Mouse (Mus musculus): ENCODE measurements at regions not wholly inside any gene's neighbourhood (a gene's known extent, or its start where the extent isn't known, plus 50 kb on each side); places are given as distances from the start of the nearest gene placed in this dataset.

- in situ Hi-C loops (cut with MboI, MseI) = no loop called here
Observed at GRCm38 (mm10) chrX:92981141-92981540, 305.1 kb upstream of the Arx start.

DNA sequence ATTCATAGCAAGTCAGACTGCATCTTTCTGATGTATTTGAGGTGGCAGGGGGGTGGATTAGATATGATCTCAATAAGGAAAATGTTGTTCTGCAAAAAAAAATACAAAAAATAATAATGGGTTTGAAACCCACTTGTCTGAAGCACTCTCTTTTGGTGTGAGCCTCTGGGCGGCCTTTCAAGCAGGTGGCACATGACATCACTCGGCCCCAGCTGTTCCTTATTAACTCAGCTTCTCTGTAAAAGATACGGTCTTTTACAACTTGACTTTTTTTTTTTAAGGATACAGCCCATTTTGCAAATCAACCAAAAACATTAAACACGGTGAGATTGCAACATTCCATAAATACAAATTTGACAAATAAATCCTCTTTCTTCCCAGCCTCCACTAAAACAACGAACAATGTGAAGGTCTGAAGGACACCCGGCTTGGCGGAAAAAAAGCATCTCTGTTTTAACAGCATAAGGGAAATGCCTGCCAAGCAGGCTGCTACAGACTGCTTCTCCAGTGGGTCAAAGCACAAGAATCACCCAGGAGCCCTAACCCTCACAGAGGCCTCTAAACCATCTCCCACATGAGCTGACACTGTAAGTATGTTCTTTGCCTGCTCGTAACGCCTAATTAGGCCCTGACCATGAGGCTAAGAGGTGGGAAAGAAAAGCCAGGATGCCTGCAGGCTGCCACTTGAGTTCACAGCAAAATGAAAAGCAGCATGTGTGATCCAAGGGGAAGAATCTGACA lies 283.8 kb upstream of the Arx start:
- in situ Hi-C loops (cut with MboI, MseI) = no loop called here

- in situ Hi-C loops (cut with MboI, MseI) = no loop called here
Observed at GRCm38 (mm10) chrX:93006681-93007080, 279.6 kb upstream of the Arx start.

- in situ Hi-C loops (cut with MboI, MseI) = no loop called here
Observed at GRCm38 (mm10) chrX:93011578-93011977, 274.7 kb upstream of the Arx start.

GRCm38 (mm10) chrX:93016391-93016790 lies 269.9 kb upstream of the Arx start:
- in situ Hi-C loops (cut with MboI, MseI) = no loop called here

DNA sequence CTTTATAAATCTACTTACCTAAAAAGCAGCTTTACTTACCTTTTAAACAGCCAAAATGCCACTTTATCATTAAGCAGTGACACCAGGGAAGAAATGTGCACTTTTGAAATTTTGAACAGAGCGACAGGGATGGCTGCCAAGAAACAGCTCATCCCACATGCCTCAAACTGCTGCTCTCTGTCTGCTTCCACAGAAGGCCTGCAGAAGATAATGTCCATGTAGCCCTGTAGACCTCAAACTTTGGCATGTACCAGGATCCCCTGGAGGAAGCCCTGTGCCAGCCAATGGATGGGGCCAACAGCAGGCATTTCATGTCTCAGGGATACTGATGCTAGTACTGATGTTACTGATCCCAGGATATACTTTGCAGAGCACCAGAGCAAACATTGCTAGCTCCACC lies 245.1 kb upstream of the Arx start:
- in situ Hi-C loops (cut with MboI, MseI) = no loop called here

DNA sequence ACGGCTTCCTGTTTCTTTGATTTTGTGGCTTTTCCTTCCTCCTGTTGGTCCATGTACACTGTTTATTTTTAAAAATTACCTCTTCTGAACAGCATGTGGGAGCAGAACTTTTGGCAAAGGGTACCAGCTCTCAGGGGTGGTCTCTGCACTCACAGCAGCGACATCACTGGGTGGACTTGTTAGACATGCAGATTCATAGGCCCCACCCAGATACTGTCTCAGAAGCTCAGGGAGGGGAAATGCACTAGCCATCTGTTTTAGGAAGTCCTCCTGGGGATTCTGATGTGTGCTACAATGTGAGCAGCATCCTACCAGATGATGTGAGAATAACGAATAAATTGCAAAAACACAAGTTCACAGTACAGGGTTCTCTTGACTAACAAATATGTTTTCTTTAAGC lies 243.5 kb upstream of the Arx start:
- in situ Hi-C loops (cut with MboI, MseI) = no loop called here

- in situ Hi-C loops (cut with MboI, MseI) = no loop called here
Observed at GRCm38 (mm10) chrX:93048967-93049754, 237.1 kb upstream of the Arx start.

GRCm38 (mm10) chrX:93049755-93050143 lies 236.5 kb upstream of the Arx start:
- in situ Hi-C loops (cut with MboI, MseI) = loop anchor here in 1 of 2 experiments (5.0 kb wide), 1 partner anchor 98 kb away; no protein-coding TSS in a partner anchor

GRCm38 (mm10) chrX:93059533-93059932 lies 226.7 kb upstream of the Arx start:
- in situ Hi-C loops (cut with MboI, MseI) = no loop called here

- in situ Hi-C loops (cut with MboI, MseI) = loop anchor here in 1 of 2 experiments (10.0 kb wide), 1 partner anchor 826 kb away; no protein-coding TSS in a partner anchor
Observed at GRCm38 (mm10) chrX:93068884-93069283, 217.4 kb upstream of the Arx start.

DNA sequence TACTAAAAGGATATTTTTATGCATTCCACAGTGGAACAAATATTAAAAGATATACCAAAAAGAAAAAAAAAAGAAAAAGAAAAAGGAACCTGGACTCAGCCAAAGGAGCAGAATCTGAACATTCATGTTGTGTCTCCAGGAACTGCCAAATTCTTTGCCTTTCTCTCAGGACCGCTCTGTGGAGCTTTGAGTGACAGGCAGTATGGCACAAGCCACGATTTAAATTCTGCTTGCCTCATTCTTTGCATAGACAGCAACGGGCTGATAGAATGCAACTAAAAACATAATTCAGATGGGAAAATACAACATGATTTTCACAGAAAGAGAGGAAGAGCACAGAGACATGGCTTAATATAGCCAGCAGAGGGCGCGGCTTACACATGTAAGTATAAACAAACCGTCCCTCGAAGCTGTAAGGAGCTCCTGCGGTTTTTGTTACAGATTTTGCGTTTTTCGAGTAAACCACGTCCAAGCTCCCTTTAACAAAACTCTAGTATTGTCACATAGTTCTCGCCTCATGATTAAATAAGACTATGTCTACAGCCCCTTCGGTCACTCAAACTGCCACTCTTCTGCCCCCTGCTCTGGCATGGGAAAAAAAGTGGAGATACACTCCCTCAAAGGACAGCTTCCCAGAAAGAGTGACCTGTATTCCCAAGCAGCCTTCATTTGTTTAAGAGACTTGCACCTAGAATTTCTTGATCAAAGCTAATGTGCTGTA lies 216.5 kb upstream of the Arx start:
- in situ Hi-C loops (cut with MboI, MseI) = loop anchor here in 1 of 2 experiments (10.0 kb wide), 1 partner anchor 825 kb away; no protein-coding TSS in a partner anchor

GRCm38 (mm10) chrX:93070290-93070611 lies 216.0 kb upstream of the Arx start:
- in situ Hi-C loops (cut with MboI, MseI) = no loop called here

DNA sequence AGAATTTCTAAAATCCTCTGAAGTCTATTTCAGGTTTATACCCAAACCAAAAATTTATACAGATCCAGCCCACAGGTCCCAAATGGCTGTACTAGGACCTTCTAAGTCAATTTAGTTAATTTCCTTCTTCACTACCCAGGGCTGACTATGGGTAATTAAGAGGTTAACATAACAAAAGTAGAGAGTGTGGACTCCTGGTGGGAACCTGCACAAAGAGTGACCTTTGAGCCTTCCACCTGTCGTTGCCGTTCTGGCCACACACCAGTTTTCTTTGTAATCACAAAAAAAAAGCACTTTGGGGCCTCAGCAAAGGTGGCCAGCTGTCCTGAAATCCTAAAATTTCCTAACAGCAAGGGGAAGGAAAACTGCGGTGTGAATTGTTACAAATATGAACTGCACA lies 197.3 kb upstream of the Arx start:
- in situ Hi-C loops (cut with MboI, MseI) = loop anchor here in 1 of 2 experiments (25.0 kb wide), 1 partner anchor 473 kb away; no protein-coding TSS in a partner anchor

GRCm38 (mm10) chrX:93097551-93097950 lies 188.7 kb upstream of the Arx start:
- in situ Hi-C loops (cut with MboI, MseI) = loop anchor here in 1 of 2 experiments (25.0 kb wide), 1 partner anchor 465 kb away; no protein-coding TSS in a partner anchor

DNA sequence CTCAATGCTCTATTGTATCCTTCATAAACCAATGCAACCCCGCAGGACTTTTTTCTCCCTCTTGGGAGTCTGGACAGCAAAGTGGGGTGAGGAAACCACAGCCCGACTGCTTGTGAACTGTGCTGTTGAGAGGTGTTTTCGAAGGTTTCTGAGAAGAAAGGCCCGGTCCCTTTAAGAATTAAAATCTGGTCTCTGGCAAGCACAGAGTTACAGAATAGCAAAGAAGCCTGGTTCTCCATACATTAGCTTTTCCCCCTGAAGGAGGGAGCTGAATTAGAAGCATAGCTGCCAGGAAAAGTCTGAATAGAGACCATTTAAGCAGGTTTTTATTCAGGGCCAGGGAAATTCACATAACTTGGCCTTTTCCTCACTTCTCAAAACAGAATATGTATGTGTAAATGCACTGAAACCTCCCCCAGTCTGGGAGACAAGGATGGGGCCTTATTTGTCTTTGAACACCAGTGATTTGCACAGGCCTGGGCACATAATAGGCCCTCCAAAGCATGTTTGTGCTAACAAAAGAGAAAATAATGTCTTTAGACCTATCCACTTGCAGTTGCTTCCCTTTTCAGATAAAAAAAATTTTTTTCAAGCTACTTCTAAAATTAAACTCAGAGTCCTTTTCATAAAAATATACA lies 178.2 kb upstream of the Arx start:
- in situ Hi-C loops (cut with MboI, MseI) = no loop called here

DNA sequence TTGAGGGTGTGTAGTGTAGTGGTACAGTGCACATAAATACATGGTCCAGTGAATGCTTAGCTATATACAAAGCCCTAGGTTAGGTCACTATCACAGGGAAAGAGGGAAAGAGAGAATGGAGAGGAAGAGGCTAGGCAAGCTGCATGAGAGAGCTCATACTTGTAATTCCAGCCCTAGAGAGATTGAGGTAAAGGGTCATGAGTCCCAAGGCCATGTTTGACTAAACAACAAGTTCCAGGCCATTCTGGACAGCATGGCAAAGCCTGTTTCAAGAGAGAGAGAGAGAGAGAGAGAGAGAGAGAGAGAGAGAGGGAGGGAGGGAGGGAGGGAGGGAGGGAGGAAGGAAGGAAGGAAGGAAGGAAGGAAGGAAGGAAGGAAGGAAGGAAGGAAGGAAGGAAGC lies 131.9 kb upstream of the Arx start:
- in situ Hi-C loops (cut with MboI, MseI) = loop anchor here in 1 of 2 experiments (5.0 kb wide), 1 partner anchor 1068 kb away; no protein-coding TSS in a partner anchor

GRCm38 (mm10) chrX:93159105-93159504 lies 127.1 kb upstream of the Arx start:
- in situ Hi-C loops (cut with MboI, MseI) = no loop called here

DNA sequence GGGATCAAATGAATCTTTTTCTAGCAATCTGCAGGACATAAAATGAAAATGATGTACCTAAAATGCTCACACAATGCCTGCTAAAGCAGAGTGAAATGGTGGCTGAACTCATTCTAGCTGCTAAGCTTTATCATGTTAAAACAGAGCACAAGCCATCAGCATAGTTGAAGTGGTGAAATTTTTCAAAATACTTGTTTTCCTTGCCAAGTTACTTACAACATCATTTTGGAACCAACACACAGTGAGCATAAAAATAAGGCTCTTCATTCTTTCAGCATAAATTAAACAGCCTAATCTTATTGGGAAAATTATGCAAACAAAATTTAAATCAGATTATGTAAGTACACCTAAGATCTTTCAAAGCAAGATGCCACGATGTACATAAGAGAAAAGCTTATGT lies 125.3 kb upstream of the Arx start:
- in situ Hi-C loops (cut with MboI, MseI) = no loop called here

All from T-helper 17 cell (primary cell).